Mouse (Mus musculus) heart, adult 2 months (tissue): ENCODE measurements around the gene Eomes. TPM values are rescaled to one million over a fixed set of nuclear protein-coding genes. Genes with fewer than 3 reads are reported as not detected.
A peak's percentile ranks its signal among the peaks of the same experiment; 100 is the strongest.

Experiments used
- DNase-seq, 2 experiments: peaks; one replicate each; pipeline ENCODE4 v3.0.0; 2021
- H3K27ac ChIP-seq: fragments of 200-600 bp; 2 replicates; pipeline ENCODE4 v1.8.1; 2022
- H3K27me3 ChIP-seq: fragments of 200-500 bp; 2 replicates; pipeline ENCODE4 v1.6.1; 2012; ENCODE audit warnings: mild to moderate bottlenecking, low read length, inconsistent platforms, mixed read lengths; ENCODE audit not compliant: control insufficient read depth, insufficient read depth
- H3K36me3 ChIP-seq: fragments of 200-500 bp; 2 replicates; pipeline ENCODE4 v1.6.1; 2012; ENCODE audit warnings: low read length, inconsistent platforms; ENCODE audit not compliant: control insufficient read depth, insufficient read depth
- H3K4me1 ChIP-seq: fragments of 200-500 bp; 2 replicates; pipeline ENCODE4 v1.6.1; 2011; ENCODE audit warnings: low read length; ENCODE audit not compliant: control insufficient read depth, insufficient read depth
- H3K4me3 ChIP-seq: fragments of 200-600 bp; 2 replicates; pipeline ENCODE4 v1.8.1; 2022
- H3K79me2 ChIP-seq: fragments of 200-500 bp; replicated peaks from 2 replicates; pipeline ENCODE4 v1.6.1; 2012; ENCODE audit warnings: mild to moderate bottlenecking, inconsistent platforms, low read length, moderate library complexity, mixed read lengths; ENCODE audit not compliant: control insufficient read depth, insufficient read depth
- H3K9ac ChIP-seq: fragments of 200-500 bp; 2 replicates; pipeline ENCODE4 v1.6.1; 2012; ENCODE audit warnings: low read depth, mild to moderate bottlenecking, control low read depth, inconsistent platforms, low read length, mixed read lengths
- CTCF ChIP-seq: fragments of 200-600 bp; IDR thresholded peaks from 2 replicates; pipeline ENCODE4 v1.8.1; 2022; ENCODE audit warnings: antibody characterized with exemption, mild to moderate bottlenecking, moderate library complexity
- EP300 ChIP-seq: fragments of 200-500 bp; IDR thresholded peaks from 2 replicates; pipeline ENCODE4 v1.6.1; 2011; ENCODE audit warnings: low read depth, low read length, control low read depth; ENCODE audit not compliant: insufficient read depth
- POLR2A ChIP-seq: fragments of 200-500 bp; IDR thresholded peaks from 2 replicates; pipeline ENCODE4 v1.6.1; 2011; ENCODE audit warnings: mild to moderate bottlenecking, low read depth, low read length, control low read depth; ENCODE audit not compliant: insufficient read depth
- WGBS: fragments of 180-500 bp; shearing (Covaris S2); methylation state at CpG from one replicate; pipeline ENCODE4 v1.1.7; 2018; 5-methylcytosine and 5-hydroxymethylcytosine counted together
- intact Hi-C: fragments of 180-260 bp; cut with DNase I; formaldehyde crosslinking; loops from one replicate; pipeline ENCODE4 v1.15.1; 2025
- polyA plus RNA-seq: library from polyadenylated mRNA; depleted of rRNA; stranded (reverse); fragments of >200 nt; gene quantifications from 2 replicates; pipeline ENCODE4 v1.2.3, GENCODE M21; 2012
- total RNA-seq, 2 experiments: library from RNA; stranded (reverse); gene quantifications; 2 replicates each; pipeline ENCODE4 v1.2.3; 2021

Eomes gene
- total and polyA plus RNA-seq, 3 experiments = 0.07 to 0.23 (median 0.13) TPM

GRCm38 (mm10) chr9:118517619-118518018 lies 39.6 kb downstream of the Eomes start:
- WGBS = 78% methylated on average over 6 of the region's 8 CpGs
- Histone ChIP-seq H3K27me3 (no peaks in the 10 kb centered on the region), H3K4me1 (peaks cover 18% of the 10 kb centered on the region), H3K27ac (no peak overlapping the region), H3K9ac (no peak overlapping the region), H3K79me2 (peaks cover 3% of the 10 kb centered on the region), H3K36me3 (peaks cover 30% of the 10 kb centered on the region), H3K4me3 (no peak overlapping the region)
- intact Hi-C loops = no loop called here
- DNase-seq = no peak
- TF ChIP-seq CTCF = no peak
- TF ChIP-seq POLR2A = no peak
- TF ChIP-seq EP300 = no peak

DNA sequence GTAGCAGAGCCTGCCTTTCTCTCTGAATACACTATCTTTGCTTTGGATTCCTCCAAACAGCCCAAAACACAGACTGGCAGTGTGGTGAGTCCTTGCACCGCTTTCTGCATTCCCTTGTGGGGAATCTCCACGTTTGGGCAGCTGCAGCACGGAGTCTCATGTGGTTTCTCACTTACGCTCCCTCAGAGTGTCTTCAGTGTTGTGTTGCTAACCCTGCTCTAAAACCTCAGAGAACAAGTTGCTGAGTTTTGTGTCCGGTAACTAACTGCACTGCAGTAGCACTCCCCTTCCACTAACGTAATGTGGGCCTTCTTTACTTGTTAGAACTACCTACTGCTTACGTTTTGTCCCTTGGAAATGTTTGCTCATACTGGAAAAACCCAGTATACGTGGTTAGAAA lies 41.1 kb downstream of the Eomes start:
- DNase-seq = no peak
- intact Hi-C loops = no loop called here
- peaks cover 26% of the 10 kb centered on the region for H3K36me3 ChIP-seq
- no peak overlapping the region for H3K9ac ChIP-seq
- H3K79me2 ChIP-seq = no peaks in the 10 kb centered on the region
- no peak overlapping the region for H3K4me3 ChIP-seq
- no peaks in the 10 kb centered on the region for H3K27me3 ChIP-seq
- no peak overlapping the region for H3K27ac ChIP-seq
- WGBS = 26% methylated on average over 8 of the region's 8 CpGs
- TF ChIP-seq EP300 (no peak), CTCF (no peak), POLR2A (no peak)
- peaks cover 14% of the 10 kb centered on the region for H3K4me1 ChIP-seq

- H3K4me3 ChIP-seq = no peak overlapping the region
- H3K36me3 ChIP-seq = peaks cover 25% of the 10 kb centered on the region
- H3K27ac ChIP-seq = peak overlapping the region; percentile 13
- DNase-seq = peak in 1 of 2 experiments; percentile 50
- TF ChIP-seq POLR2A (no peak), CTCF (no peak), EP300 (no peak)
- peak overlapping the region; percentile 40; the same call in 1 of the 2 replicates for H3K9ac ChIP-seq
- H3K79me2 ChIP-seq = no peaks in the 10 kb centered on the region
- H3K27me3 ChIP-seq = no peaks in the 10 kb centered on the region
- 29% methylated on average over 8 of the region's 8 CpGs for WGBS
- intact Hi-C loops = no loop called here
- H3K4me1 ChIP-seq = peaks cover 14% of the 10 kb centered on the region
Observed at GRCm38 (mm10) chr9:118520011-118520410, 42.0 kb downstream of the Eomes start.

DNA sequence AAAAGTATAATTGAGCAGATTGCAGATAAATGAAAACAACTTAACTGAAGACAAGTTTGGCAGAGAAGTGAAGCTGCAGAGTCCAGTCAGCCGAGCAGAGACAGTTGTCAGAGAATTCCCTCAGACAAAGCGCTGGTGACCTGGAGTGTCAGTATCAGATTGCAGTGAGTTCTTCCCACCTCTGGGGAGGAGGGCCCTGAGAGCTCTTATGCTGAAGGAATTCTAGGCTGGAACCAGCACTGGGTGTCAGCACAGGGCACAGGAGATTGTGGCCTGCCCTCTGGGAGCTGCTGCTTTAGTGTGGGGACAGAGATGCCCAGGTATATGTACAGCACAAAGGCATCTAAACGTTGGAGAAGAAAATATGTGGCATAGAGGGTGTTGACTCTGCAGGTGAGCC lies 42.8 kb downstream of the Eomes start:
- H3K4me3 ChIP-seq = no peak overlapping the region
- no peaks in the 10 kb centered on the region for H3K79me2 ChIP-seq
- no peak for TF ChIP-seq EP300
- TF ChIP-seq CTCF = no peak
- no peak for TF ChIP-seq POLR2A
- no peak overlapping the region; the same call in 1 of the 2 replicates for H3K27ac ChIP-seq
- H3K36me3 ChIP-seq = peaks cover 16% of the 10 kb centered on the region
- intact Hi-C loops = no loop called here
- DNase-seq = no peak
- H3K4me1 ChIP-seq = peaks cover 14% of the 10 kb centered on the region
- no peak overlapping the region for H3K9ac ChIP-seq
- WGBS = 34% methylated on average over 3 of the region's 3 CpGs
- H3K27me3 ChIP-seq = no peaks in the 10 kb centered on the region

GRCm38 (mm10) chr9:118521659-118522058 lies 43.6 kb downstream of the Eomes start:
- Histone ChIP-seq H3K4me3 (no peak overlapping the region), H3K4me1 (peaks cover 14% of the 10 kb centered on the region), H3K79me2 (no peaks in the 10 kb centered on the region), H3K9ac (no peak overlapping the region), H3K36me3 (peaks cover 10% of the 10 kb centered on the region), H3K27ac (no peak overlapping the region), H3K27me3 (no peaks in the 10 kb centered on the region)
- no peak for TF ChIP-seq EP300
- TF ChIP-seq POLR2A = no peak
- TF ChIP-seq CTCF = no peak
- no peak for DNase-seq
- intact Hi-C loops = no loop called here
- 86% methylated on average over 8 of the region's 8 CpGs for WGBS

- DNase-seq = no peak
- TF ChIP-seq POLR2A (no peak), CTCF (no peak), EP300 (no peak)
- intact Hi-C loops = no loop called here
- Histone ChIP-seq H3K4me1 (peaks cover 6% of the 10 kb centered on the region), H3K4me3 (no peak overlapping the region), H3K36me3 (peaks cover 10% of the 10 kb centered on the region), H3K9ac (no peak overlapping the region), H3K27ac (no peak overlapping the region), H3K27me3 (no peaks in the 10 kb centered on the region), H3K79me2 (no peaks in the 10 kb centered on the region; the same call in 1 of the 2 replicates)
- WGBS = 86% methylated on average over 11 of the region's 11 CpGs
Observed at GRCm38 (mm10) chr9:118523738-118524137, 45.7 kb downstream of the Eomes start.
